Comparison of ENCODE assay signal across 10 mouse cellular contexts in the genomic region with DNA sequence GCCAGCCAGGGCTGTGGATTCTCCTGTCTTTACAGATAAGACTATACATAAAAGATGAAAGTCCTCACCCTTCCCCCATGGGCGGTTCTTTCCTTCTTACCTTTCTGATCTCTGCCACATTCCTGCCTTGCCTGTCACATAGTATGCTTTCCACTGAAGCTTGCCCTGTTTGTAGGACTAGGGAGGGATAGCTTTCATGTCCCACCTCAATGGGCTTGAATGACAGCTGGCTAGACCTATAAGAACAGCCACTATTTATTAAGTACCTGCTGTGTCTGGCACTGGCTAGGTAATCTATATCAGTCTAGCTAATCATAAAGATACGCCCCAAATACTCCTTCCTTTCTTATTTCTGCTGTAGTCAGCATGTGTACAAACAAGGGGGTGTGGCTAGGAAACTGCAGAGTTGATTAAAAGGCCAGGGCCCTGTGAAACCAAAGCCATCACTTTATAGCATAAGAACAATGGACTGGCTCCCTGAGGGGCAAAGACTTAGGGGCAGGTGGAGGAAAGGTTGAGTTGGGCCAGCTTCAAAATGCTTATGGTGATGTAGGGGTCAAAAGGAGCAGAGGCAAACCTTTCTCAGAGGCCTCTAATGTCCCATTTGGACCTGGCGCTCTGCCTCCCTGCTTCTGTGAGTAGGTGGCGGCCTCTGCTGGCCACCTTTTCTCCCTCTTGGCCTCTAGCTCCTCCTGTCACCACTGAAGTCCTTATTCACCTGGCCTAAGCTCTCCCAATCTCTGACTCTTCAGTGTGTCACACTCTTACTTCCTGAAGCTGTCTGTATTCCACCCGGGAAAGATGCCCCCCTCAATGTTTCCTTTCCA. TPM values are rescaled to one million over a fixed set of nuclear protein-coding genes. Genes with fewer than 3 reads are reported as not detected.
DNase-seq lines count a peak whose midpoint lies in the region; ATAC-seq and TF ChIP-seq lines count a peak whose summit lies in the region.
"Had no signal": no experiment of that assay in that cellular context is flagged by ENCODE, and none has a peak within 500 bp of the region (broad histone marks: within the 10 kb centered on the region; RNA-seq: fewer than 3 reads in every experiment).

No protein-coding gene starts in this region.

- no peaks in the 10 kb centered on the region for H3K36me3 ChIP-seq in forebrain, embryonic 14.5 days (ENCODE audit: control insufficient read depth, insufficient read depth, low read length)
- no peaks in the 10 kb centered on the region for H3K36me3 ChIP-seq in forebrain, embryonic 10.5 days (replicated peaks)
- H3K36me3 ChIP-seq in small intestine, adult 2 months (ENCODE audit: control insufficient read depth, insufficient read depth, low read length), result no peaks in the 10 kb centered on the region
- H3K36me3 ChIP-seq: heart, embryonic 15.5 days had no signal

- no peaks in the 10 kb centered on the region for H3K4me1 ChIP-seq in forebrain, embryonic 14.5 days (ENCODE audit: control insufficient read depth, insufficient read depth, low read length)
- peaks cover 63% of the 10 kb centered on the region for H3K4me1 ChIP-seq in forebrain, embryonic 10.5 days
- H3K4me1 ChIP-seq in small intestine, adult 2 months (ENCODE audit: control insufficient read depth, insufficient read depth, insufficient read length, low read length), result peaks cover 13% of the 10 kb centered on the region

- no peak overlapping the region for H3K4me3 ChIP-seq in forebrain, embryonic 14.5 days (ENCODE audit: low read depth, low read length)
- no peak overlapping the region for H3K4me3 ChIP-seq in forebrain, embryonic 10.5 days
- H3K4me3 ChIP-seq in gastrocnemius, adult 2 months, result no peak overlapping the region
- no peak overlapping the region for H3K4me3 ChIP-seq in small intestine, adult 2 months (ENCODE audit: low read depth, low read length)
- H3K4me3 ChIP-seq: heart, embryonic 15.5 days had no signal

- TF ChIP-seq POLR2A in small intestine, adult 2 months (IDR thresholded peaks at IDR 0.05; ENCODE audit: low read depth, low read length), result no peak

- H3K4me2 ChIP-seq in forebrain, embryonic 14.5 days (ENCODE audit: low read length), result no peak overlapping the region
- H3K4me2 ChIP-seq: heart, embryonic 15.5 days had no signal

- no peak overlapping the region for H3K27ac ChIP-seq in forebrain, embryonic 14.5 days (ENCODE audit: low read depth, low read length)
- no peak overlapping the region for H3K27ac ChIP-seq in forebrain, embryonic 10.5 days
- H3K27ac ChIP-seq in gastrocnemius, adult 2 months, result peak overlapping the region; percentile 94
- peak overlapping the region; percentile 83 for H3K27ac ChIP-seq in small intestine, adult 2 months (ENCODE audit: insufficient read depth, low read depth, low read length)
- H3K27ac ChIP-seq: heart, embryonic 15.5 days had no signal

- H3K9me3 ChIP-seq in forebrain, embryonic 14.5 days (replicated peaks; ENCODE audit: control insufficient read depth, low read length), result no peaks in the 10 kb centered on the region
- H3K9me3 ChIP-seq in forebrain, embryonic 10.5 days, result no peaks in the 10 kb centered on the region
- H3K9me3 ChIP-seq: heart, embryonic 15.5 days had no signal

- 21% methylated on average over 5 of the region's 5 CpGs for WGBS in forebrain, embryonic 14.5 days
- WGBS in forebrain, embryonic 10.5 days, result 22% methylated on average over 5 of the region's 5 CpGs
- WGBS in large intestine, adult 2 months, result 23% methylated on average over 5 of the region's 5 CpGs
- 9% methylated on average over 5 of the region's 5 CpGs for WGBS in small intestine, adult 2 months

- no peak for ATAC-seq in forebrain, embryonic 14.5 days

- intact Hi-C loops in gastrocnemius, adult 2 months (cut with DNase I), result loop anchor here (1.0 to 5.0 kb wide), 2 partner anchors 12 to 111 kb away; no protein-coding TSS in a partner anchor

- peak; percentile 83 for TF ChIP-seq CTCF in gastrocnemius, adult 2 months (IDR thresholded peaks at IDR 0.05)
- TF ChIP-seq CTCF in small intestine, adult 2 months (IDR thresholded peaks at IDR 0.05; ENCODE audit: extremely low read depth, insufficient read length, insufficient replicate concordance, low read depth, low read length), result peak; percentile 88

- peaks cover 32% of the 10 kb centered on the region for H3K27me3 ChIP-seq in forebrain, embryonic 14.5 days (replicated peaks; ENCODE audit: control insufficient read depth, insufficient read depth, low read length)
- H3K27me3 ChIP-seq in forebrain, embryonic 10.5 days (ENCODE audit: poor library complexity, severe bottlenecking), result peaks cover 76% of the 10 kb centered on the region
- peaks cover 9% of the 10 kb centered on the region for H3K27me3 ChIP-seq in small intestine, adult 2 months (ENCODE audit: control insufficient read depth, insufficient read depth, low read length)

- peak; percentile 52 for DNase-seq in forebrain, embryonic 14.5 days (ENCODE audit: low spot score)
- DNase-seq in forebrain, embryonic 10.5 days (ENCODE audit: extremely low spot score, low spot score), result no peak
- DNase-seq in 3T3-L1 (ENCODE audit: low read depth, low spot score), result peak; percentile 42
- DNase-seq in adrenal gland, postnatal 36 days, result peak; percentile 58 to 74
- peak; percentile 89 for DNase-seq in gastrocnemius, adult 2 months
- DNase-seq in large intestine, adult 2 months (ENCODE audit: low read depth, low spot score), result peak; percentile 38
- no peak for DNase-seq in frontal cortex, postnatal 14 days (ENCODE audit: low spot score in 2 of 2)

- H3K9ac ChIP-seq in forebrain, embryonic 14.5 days (ENCODE audit: low read length), result no peak overlapping the region
- H3K9ac ChIP-seq: heart, embryonic 15.5 days had no signal

RNA-seq across cellular contexts. Expression of a gene that starts 4.5 kb away (rescaled TPM):
- polyA plus RNA-seq in forebrain, embryonic 14.5 days (2014; fragmentation: Nextera tagmentation; extraction: Ambion mirVana), result 0.11 and 0.12 TPM in 2 replicates
- 0.25 and 0.41 TPM in 2 replicates for polyA plus RNA-seq in forebrain, embryonic 10.5 days (2016; fragmentation: Nextera tagmentation; extraction: Ambion mirVana)
- total RNA-seq in adrenal gland, postnatal 36 days (2021), result under 1 TPM; 0.60 to 0.66 TPM
- total RNA-seq in gastrocnemius, adult 2 months (2021), result 100 to 1,000 TPM; 201 to 246 TPM
- polyA plus RNA-seq in large intestine, adult 2 months (2012; rRNA removed), result 0.05 and 0.10 TPM in 2 replicates
- 0.06 and 0.09 TPM in 2 replicates for polyA plus RNA-seq in small intestine, adult 2 months (2012; rRNA removed)

RNA-seq across cellular contexts. Expression of a gene that starts 16.1 kb away (rescaled TPM):
- 3.0 and 4.1 TPM in 2 replicates for polyA plus RNA-seq in forebrain, embryonic 14.5 days (2014; fragmentation: Nextera tagmentation; extraction: Ambion mirVana)
- 3.6 and 4.5 TPM in 2 replicates for polyA plus RNA-seq in forebrain, embryonic 10.5 days (2016; fragmentation: Nextera tagmentation; extraction: Ambion mirVana)
- total RNA-seq in adrenal gland, postnatal 36 days (2021), result 10 to 100 TPM; 10.6 to 15.7 TPM
- total RNA-seq in gastrocnemius, adult 2 months (2021), result 1 to 10 TPM; 1.9 to 2.0 TPM
- polyA plus RNA-seq in large intestine, adult 2 months (2012; rRNA removed), result 2.3 and 2.8 TPM in 2 replicates
- polyA plus RNA-seq in small intestine, adult 2 months (2012; rRNA removed), result 0.27 and 0.98 TPM in 2 replicates

RNA-seq across cellular contexts. Expression of a gene that starts 48.1 kb away (rescaled TPM):
- polyA plus RNA-seq in forebrain, embryonic 14.5 days (2014; fragmentation: Nextera tagmentation; extraction: Ambion mirVana), result not detected in 2 replicates
- polyA plus RNA-seq in forebrain, embryonic 10.5 days (2016; fragmentation: Nextera tagmentation; extraction: Ambion mirVana), result not detected in 2 replicates
- under 1 TPM in 1 of 2 experiments, not detected in 1; 0.36 TPM for total RNA-seq in adrenal gland, postnatal 36 days (2021)
- total RNA-seq in gastrocnemius, adult 2 months (2021), result 1 to 10 TPM in 1 of 2 experiments, under 1 TPM in 1; 0.92 to 2.8 TPM
- 0.15 TPM in 1 of 2 replicates, not detected in the other for polyA plus RNA-seq in large intestine, adult 2 months (2012; rRNA removed)
- polyA plus RNA-seq in small intestine, adult 2 months (2012; rRNA removed), result 0.10 TPM in 1 of 2 replicates, not detected in the other
- total RNA-seq: ES-E14 had no signal
- polyA plus RNA-seq: heart, embryonic 15.5 days had no signal

RNA-seq across cellular contexts. Expression of a gene that starts 54.7 kb away (rescaled TPM):
- 0.15 TPM in 1 of 2 replicates, not detected in the other for polyA plus RNA-seq in forebrain, embryonic 14.5 days (2014; fragmentation: Nextera tagmentation; extraction: Ambion mirVana)
- polyA plus RNA-seq in forebrain, embryonic 10.5 days (2016; fragmentation: Nextera tagmentation; extraction: Ambion mirVana), result 0.52 and 0.54 TPM in 2 replicates
- total RNA-seq in adrenal gland, postnatal 36 days (2021), result 1 to 10 TPM; 1.9 to 3.1 TPM
- total RNA-seq in gastrocnemius, adult 2 months (2021), result under 1 TPM; 0.64 to 0.66 TPM
- polyA plus RNA-seq in large intestine, adult 2 months (2012; rRNA removed), result 4.4 and 10.2 TPM in 2 replicates
- 2.5 and 3.9 TPM in 2 replicates for polyA plus RNA-seq in small intestine, adult 2 months (2012; rRNA removed)

Comparison
In these comparisons a context has a peak if more than half of its experiments do, and no peak if none do; other contexts are left out.
1. DNase-seq: peak in forebrain, embryonic 14.5 days (single experiment), 3T3-L1 (single experiment), adrenal gland, postnatal 36 days (2 of 2), gastrocnemius, adult 2 months (single experiment) and large intestine, adult 2 months (single experiment); none in forebrain, embryonic 10.5 days (single experiment) and frontal cortex, postnatal 14 days (0 of 2).
2. H3K27ac ChIP-seq: peak in gastrocnemius, adult 2 months (single experiment) and small intestine, adult 2 months (single experiment); none in forebrain, embryonic 14.5 days (single experiment) and forebrain, embryonic 10.5 days (single experiment).